Mouse (Mus musculus) myocyte (in vitro differentiated cells): ENCODE measurements around the gene Tada2a.

Experiments
- CEBPB ChIP-seq: IDR thresholded peaks from 2 replicates; pipeline ENCODE4 v1.6.1; 2011; ENCODE audit warnings: mild to moderate bottlenecking, moderate library complexity; ENCODE audit not compliant: poor library complexity, insufficient read depth, severe bottlenecking
- MYOD1 ChIP-seq, 3 experiments: IDR thresholded peaks; one replicate each; pipeline ENCODE4 v1.6.1; 2011; ENCODE audit warnings: control low read depth in 2 of 3, low read depth in 2 of 3, mild to moderate bottlenecking in 2 of 3, moderate library complexity in 1 of 3; ENCODE audit not compliant: insufficient read length in 2 of 3, control insufficient read depth in 1 of 3
- MYOG ChIP-seq, 3 experiments: IDR thresholded peaks; one replicate each; pipeline ENCODE4 v1.6.1; 2011; ENCODE audit warnings: control low read depth in 2 of 3, low read depth in 2 of 3, mild to moderate bottlenecking in 2 of 3; ENCODE audit not compliant: insufficient read length in 2 of 3, control insufficient read depth in 1 of 3, insufficient read depth in 1 of 3
- POLR2A ChIP-seq: IDR thresholded peaks from one replicate; pipeline ENCODE4 v1.6.1; 2011; ENCODE audit warnings: low read depth, mild to moderate bottlenecking, control low read depth, moderate library complexity; ENCODE audit not compliant: insufficient read length
- SRF ChIP-seq: IDR thresholded peaks from one replicate; pipeline ENCODE4 v1.6.1; 2011; ENCODE audit warnings: low read depth; ENCODE audit not compliant: control insufficient read depth, insufficient read length
- USF1 ChIP-seq: IDR thresholded peaks from one replicate; pipeline ENCODE4 v1.6.1; 2011; ENCODE audit warnings: low read depth, mild to moderate bottlenecking, control low read depth, moderate library complexity

DNA sequence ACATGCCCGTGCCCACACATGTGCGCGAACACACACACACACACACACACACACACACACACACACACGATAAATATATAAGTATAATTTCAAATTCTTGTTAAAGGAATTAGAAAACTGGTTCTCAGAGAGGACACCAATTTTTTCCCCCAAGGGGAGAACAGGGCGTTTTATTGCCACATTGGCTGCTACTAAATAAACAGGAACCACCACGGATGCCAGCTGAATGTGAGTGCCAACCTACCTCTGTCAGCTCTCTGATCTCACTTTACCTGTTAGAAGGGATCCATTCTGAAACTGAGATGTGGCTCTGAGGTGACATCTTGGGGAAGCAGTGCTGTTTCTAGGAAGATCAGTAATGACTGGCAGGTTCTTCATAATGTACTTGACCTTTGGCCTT is 34.7 kb upstream of the Tada2a start:
- no peak for TF ChIP-seq MYOG (IDR thresholded peaks at IDR 0.05; ENCODE audit: control insufficient read depth in 1 of 3, insufficient read depth in 1 of 3, insufficient read length in 2 of 3, low read depth in 2 of 3)
- TF ChIP-seq POLR2A: no peak
- no peak for TF ChIP-seq USF1
- TF ChIP-seq SRF: no peak
- TF ChIP-seq CEBPB: no peak
- no peak for TF ChIP-seq MYOD1 (IDR thresholded peaks at IDR 0.05; ENCODE audit: control insufficient read depth in 1 of 3, insufficient read length in 2 of 3, low read depth in 2 of 3)
